In genomic region chr11:119053738-119054350, GRCm38 (mm10) we compare ENCODE assay signal across 8 mouse cellular contexts. TPM values are rescaled to one million over a fixed set of nuclear protein-coding genes. Genes with fewer than 3 reads are reported as not detected.
A peak's percentile ranks its signal among the peaks of the same experiment; 100 is the strongest.
DNase-seq lines count a peak whose midpoint lies in the region; ATAC-seq and TF ChIP-seq lines count a peak whose summit lies in the region.

No protein-coding gene starts in this region.

- peak overlapping the region; percentile 64 for H3K4me3 ChIP-seq in gastrocnemius, adult 2 months
- peak overlapping the region; percentile 57 for H3K4me3 ChIP-seq in forebrain, embryonic 15.5 days
- peak overlapping the region; percentile 33; the same call in 1 of the 2 replicates for H3K4me3 ChIP-seq in liver, embryonic 16.5 days (ENCODE audit: low read depth, low read length)

- peaks cover 60% of the 10 kb centered on the region for H3K4me1 ChIP-seq in forebrain, embryonic 15.5 days
- peaks cover 23% of the 10 kb centered on the region for H3K4me1 ChIP-seq in liver, embryonic 16.5 days (ENCODE audit: control insufficient read depth, low read depth, low read length)

- no peak overlapping the region for H3K27ac ChIP-seq in gastrocnemius, adult 2 months
- H3K27ac ChIP-seq in forebrain, embryonic 15.5 days (replicated peaks), result peak overlapping the region; percentile 93
- H3K27ac ChIP-seq in liver, embryonic 16.5 days (ENCODE audit: low read length), result no peak overlapping the region

- TF ChIP-seq CTCF in gastrocnemius, adult 2 months (IDR thresholded peaks at IDR 0.05), result no peak

- peak; percentile 74 for ATAC-seq in forebrain, embryonic 15.5 days (replicated peaks)
- no peak for ATAC-seq in liver, embryonic 16.5 days (ENCODE audit: low read depth)
- ATAC-seq in megakaryocyte progenitor cell, adult 5-6 weeks (replicated peaks; ENCODE audit: poor library complexity), result no peak

- intact Hi-C loops in gastrocnemius, adult 2 months (cut with DNase I), result loop anchor here (2.0 kb wide), 1 partner anchor 137 kb away; no protein-coding TSS in a partner anchor

- peak overlapping the region; percentile 59 for H3K9ac ChIP-seq in forebrain, embryonic 15.5 days (replicated peaks)
- H3K9ac ChIP-seq in liver, embryonic 16.5 days (ENCODE audit: low read depth, low read length), result no peak overlapping the region

- H3K27me3 ChIP-seq in forebrain, embryonic 15.5 days, result peaks cover 56% of the 10 kb centered on the region
- H3K27me3 ChIP-seq in liver, embryonic 16.5 days (ENCODE audit: control insufficient read depth, insufficient read depth, low read depth, low read length), result peaks cover 100% of the 10 kb centered on the region

- no peaks in the 10 kb centered on the region for H3K9me3 ChIP-seq in forebrain, embryonic 15.5 days
- H3K9me3 ChIP-seq in liver, embryonic 16.5 days (replicated peaks; ENCODE audit: control insufficient read depth, low read length), result no peaks in the 10 kb centered on the region

- H3K4me2 ChIP-seq in forebrain, embryonic 15.5 days (replicated peaks), result peak overlapping the region; percentile 95
- peak overlapping the region; percentile 55 for H3K4me2 ChIP-seq in liver, embryonic 16.5 days (ENCODE audit: low read depth, low read length)

- DNase-seq in gastrocnemius, adult 2 months, result no peak
- DNase-seq in gastrocnemius, postnatal 25 days, result no peak
- peak; percentile 90 to 92 for DNase-seq in right cerebral cortex, postnatal 10 days (ENCODE audit: low spot score in 2 of 2)
- no peak for DNase-seq in right cerebral cortex, postnatal 36 days (ENCODE audit: low spot score in 2 of 2)
- DNase-seq in gastrocnemius, postnatal 10 days, result no peak

- no peaks in the 10 kb centered on the region for H3K36me3 ChIP-seq in forebrain, embryonic 15.5 days
- H3K36me3 ChIP-seq in liver, embryonic 16.5 days (ENCODE audit: control insufficient read depth, insufficient read depth), result no peaks in the 10 kb centered on the region

- WGBS in forebrain, embryonic 15.5 days, result under 1% methylated on average over 34 of the region's 35 CpGs
- 4% methylated on average over 29 of the region's 35 CpGs for WGBS in liver, embryonic 16.5 days (ENCODE audit: insufficient replicate concordance)

RNA-seq across cellular contexts. Expression of gene Cbx8, which starts 13.1 kb away (rescaled TPM):
- total RNA-seq in gastrocnemius, adult 2 months (2021), result 1 to 10 TPM; 1.5 to 1.6 TPM
- 1 to 10 TPM; 1.4 to 1.8 TPM for total RNA-seq in gastrocnemius, postnatal 25 days (2021)
- polyA plus RNA-seq in forebrain, embryonic 15.5 days (2015; fragmentation: Nextera tagmentation; extraction: Ambion mirVana), result 13.8 and 14.1 TPM in 2 replicates
- polyA plus RNA-seq in liver, embryonic 16.5 days (2015; fragmentation: Nextera tagmentation; extraction: Ambion mirVana), result 3.0 and 3.1 TPM in 2 replicates
- 1 to 10 TPM; 2.3 to 4.7 TPM for total RNA-seq in gastrocnemius, postnatal 10 days (2021)
- total RNA-seq in megakaryocyte progenitor cell, adult 5-6 weeks (2015), result 1.9 and 2.1 TPM in 2 replicates
- 2.7 and 3.6 TPM in 2 replicates for total RNA-seq in megakaryocyte progenitor cell, adult 5-6 weeks (2017)

RNA-seq across cellular contexts. Expression of gene Cbx2, which starts 31.1 kb away (rescaled TPM):
- total RNA-seq in gastrocnemius, adult 2 months (2021), result under 1 TPM; 0.69 to 0.95 TPM
- 1 to 10 TPM in 1 of 2 experiments, under 1 TPM in 1; 0.69 to 1.4 TPM for total RNA-seq in gastrocnemius, postnatal 25 days (2021)
- polyA plus RNA-seq in forebrain, embryonic 15.5 days (2015; fragmentation: Nextera tagmentation; extraction: Ambion mirVana), result 30.4 and 31.8 TPM in 2 replicates
- polyA plus RNA-seq in liver, embryonic 16.5 days (2015; fragmentation: Nextera tagmentation; extraction: Ambion mirVana), result 2.6 and 3.3 TPM in 2 replicates
- total RNA-seq in gastrocnemius, postnatal 10 days (2021), result 1 to 10 TPM; 2.3 to 3.0 TPM
- total RNA-seq in megakaryocyte progenitor cell, adult 5-6 weeks (2015), result 1.8 and 2.8 TPM in 2 replicates
- 3.0 and 3.2 TPM in 2 replicates for total RNA-seq in megakaryocyte progenitor cell, adult 5-6 weeks (2017)

RNA-seq across cellular contexts. Expression of gene Cbx4, which starts 32.2 kb away (rescaled TPM):
- 1 to 10 TPM; 2.1 to 2.2 TPM for total RNA-seq in gastrocnemius, adult 2 months (2021)
- total RNA-seq in gastrocnemius, postnatal 25 days (2021), result 1 to 10 TPM; 2.4 to 3.5 TPM
- 15.5 and 16.5 TPM in 2 replicates for polyA plus RNA-seq in forebrain, embryonic 15.5 days (2015; fragmentation: Nextera tagmentation; extraction: Ambion mirVana)
- polyA plus RNA-seq in liver, embryonic 16.5 days (2015; fragmentation: Nextera tagmentation; extraction: Ambion mirVana), result 2.5 and 2.9 TPM in 2 replicates
- total RNA-seq in gastrocnemius, postnatal 10 days (2021), result 1 to 10 TPM; 6.2 to 9.1 TPM
- total RNA-seq in megakaryocyte progenitor cell, adult 5-6 weeks (2015), result 19.9 and 21.5 TPM in 2 replicates
- total RNA-seq in megakaryocyte progenitor cell, adult 5-6 weeks (2017), result 24.8 and 25.4 TPM in 2 replicates

Comparison
In these comparisons a context has a peak if more than half of its experiments do, and no peak if none do; other contexts are left out.
1. DNase-seq: peak in right cerebral cortex, postnatal 10 days (2 of 2); none in gastrocnemius, adult 2 months (single experiment), gastrocnemius, postnatal 25 days (single experiment), right cerebral cortex, postnatal 36 days (0 of 2) and gastrocnemius, postnatal 10 days (single experiment).
2. Peak in every context shown above with its lines, with median percentiles within 50 percentile points of each other: H3K4me3 ChIP-seq.